Mouse (Mus musculus) lung, adult 2 months (tissue): ENCODE data around the gene Srd5a3.

Experiments used
- CTCF ChIP-seq: fragments of 200-500 bp; IDR thresholded peaks from 2 replicates; pipeline ENCODE4 v1.5.1; 2011; ENCODE audit warnings: mild to moderate bottlenecking, low read length, control low read depth; ENCODE audit not compliant: insufficient read depth
- POLR2A ChIP-seq: fragments of 200-500 bp; IDR thresholded peaks from 2 replicates; pipeline ENCODE4 v1.6.1; 2011; ENCODE audit warnings: low read depth, mild to moderate bottlenecking, control low read depth, low read length, borderline replicate concordance; ENCODE audit errors: extremely low read depth

DNA sequence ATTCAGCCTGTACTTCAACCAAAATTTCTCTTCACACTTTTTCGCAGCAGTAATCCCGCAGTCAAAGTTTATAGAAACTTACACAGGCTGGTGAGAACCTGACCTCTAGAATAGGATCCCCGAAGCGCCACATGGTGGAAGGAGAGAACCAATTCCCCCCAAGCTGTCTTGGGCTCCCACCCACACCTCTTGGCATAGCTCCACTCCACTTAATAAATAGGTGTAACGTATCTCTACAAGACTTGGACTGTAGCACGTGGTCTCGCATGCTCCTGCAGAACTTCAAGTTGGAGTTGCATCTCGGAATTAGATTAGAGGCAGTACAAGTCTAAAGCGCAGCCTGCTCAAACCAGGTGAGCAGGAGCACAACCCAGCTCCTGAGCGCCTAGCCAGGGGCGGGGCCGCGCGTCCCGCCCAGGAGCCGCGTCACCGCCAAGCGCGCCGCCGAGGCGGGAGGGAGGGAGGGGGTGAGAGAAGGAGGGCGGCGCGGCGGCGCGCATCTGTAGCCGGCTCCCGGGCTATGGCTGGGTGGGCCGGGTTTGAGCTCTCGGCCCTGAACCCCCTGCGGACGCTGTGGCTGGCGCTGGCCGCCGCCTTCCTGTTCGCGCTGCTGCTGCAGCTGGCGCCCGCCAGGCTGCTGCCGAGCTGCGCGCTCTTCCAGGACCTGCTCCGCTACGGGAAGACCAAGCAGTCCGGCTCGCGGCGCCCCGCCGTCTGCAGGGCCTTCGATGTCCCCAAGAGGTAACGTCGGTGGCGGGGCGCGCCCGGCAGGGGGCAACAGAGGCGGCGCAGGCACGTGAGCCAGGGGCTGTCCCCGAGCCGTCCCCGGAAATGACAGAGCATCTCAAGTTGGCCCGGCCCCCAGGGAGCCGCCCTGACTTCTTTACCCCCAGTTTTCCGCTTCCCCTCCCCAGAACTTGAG lies at the start of gene Srd5a3:
- no peak for TF ChIP-seq CTCF
- peak; percentile 82 for TF ChIP-seq POLR2A
